Mouse (Mus musculus) bone marrow macrophage, adult 2 months (primary cell): ENCODE measurements around the gene Rpa2. TPM values are rescaled to one million over a fixed set of nuclear protein-coding genes. Genes with fewer than 3 reads are reported as not detected.
"Not testable (repeated sequence)": the region's sequence is repeated elsewhere in the genome, so short reads cannot be mapped to it uniquely, and the experiment has no call there.

Source experiments
- H3K27ac ChIP-seq: 2 replicates; pipeline ENCODE4 v1.5.1; 2012; ENCODE audit warnings: low read depth, low read length; ENCODE audit not compliant: insufficient read depth
- H3K4me1 ChIP-seq: 2 replicates; pipeline ENCODE4 v1.6.1; 2012; ENCODE audit warnings: low read length; ENCODE audit not compliant: control insufficient read depth, insufficient read depth
- H3K4me3 ChIP-seq: 2 replicates; pipeline ENCODE4 v1.5.1; 2012; ENCODE audit warnings: mild to moderate bottlenecking, low read length, moderate library complexity; ENCODE audit not compliant: insufficient read depth
- CTCF ChIP-seq: IDR thresholded peaks from 2 replicates; pipeline ENCODE4 v1.5.1; 2012; ENCODE audit warnings: low read depth, mild to moderate bottlenecking, low read length, moderate library complexity
- POLR2A ChIP-seq: IDR thresholded peaks from 2 replicates; pipeline ENCODE4 v1.6.1; 2012; ENCODE audit warnings: mild to moderate bottlenecking, low read depth, low read length, borderline replicate concordance
- polyA plus RNA-seq: library from polyadenylated mRNA; stranded (reverse); fragments of >200 nt; gene quantifications from 2 replicates; pipeline ENCODE4 v1.2.4, GENCODE M21; 2012; ENCODE audit not compliant: missing spikeins, insufficient read depth, insufficient read length

Gene Rpa2
- polyA plus RNA-seq, 1 experiment = 18.4 TPM

DNA sequence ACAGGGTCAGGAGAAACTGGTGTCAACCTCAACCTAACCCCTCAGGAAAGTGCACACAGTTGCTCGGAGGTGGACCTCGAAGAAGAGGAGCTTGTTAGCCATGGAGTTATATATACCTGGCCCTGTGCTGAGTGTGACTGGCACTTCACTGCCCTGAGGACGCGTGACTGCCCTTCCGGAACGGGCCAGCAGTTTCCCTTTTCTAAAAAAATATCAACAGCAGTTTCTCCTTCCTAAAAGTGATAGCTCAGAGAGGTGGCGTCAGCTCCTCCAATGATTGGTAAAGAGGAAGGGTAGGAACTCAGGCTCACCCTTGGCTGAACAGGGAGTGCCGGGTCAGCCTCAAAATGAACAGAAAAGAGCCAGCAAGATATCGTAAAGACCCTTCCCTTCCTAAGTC, 25.9 kb downstream of the Rpa2 start:
- H3K27ac ChIP-seq = peak overlapping the region; percentile 85
- peaks cover 19% of the 10 kb centered on the region for H3K4me1 ChIP-seq
- no peak for TF ChIP-seq CTCF
- peak overlapping the region; percentile 96 for H3K4me3 ChIP-seq

DNA sequence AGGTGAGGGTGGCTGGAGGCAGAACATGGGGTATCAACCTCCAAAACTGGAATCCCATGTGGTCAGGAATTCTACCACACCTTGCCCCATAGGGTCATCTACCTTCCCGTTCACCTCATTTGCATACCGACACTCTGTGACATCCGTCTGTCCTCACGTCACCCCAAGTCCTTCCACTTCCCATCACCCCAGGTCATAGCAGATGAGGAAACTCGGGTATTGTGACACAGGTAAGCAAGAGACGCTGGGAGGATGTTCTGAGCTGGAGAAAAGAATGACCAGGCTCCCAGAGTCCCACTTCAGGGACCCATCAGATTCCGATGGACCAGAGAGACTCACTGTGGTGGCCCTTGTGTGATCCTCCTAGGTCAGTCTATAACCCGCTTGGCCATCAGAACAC, 26.6 kb downstream of the Rpa2 start:
- Histone ChIP-seq H3K4me3 (peak overlapping the region; percentile 96), H3K27ac (peak overlapping the region; percentile 85), H3K4me1 (peaks cover 21% of the 10 kb centered on the region)
- no peak for TF ChIP-seq CTCF
- no peak for TF ChIP-seq POLR2A

DNA sequence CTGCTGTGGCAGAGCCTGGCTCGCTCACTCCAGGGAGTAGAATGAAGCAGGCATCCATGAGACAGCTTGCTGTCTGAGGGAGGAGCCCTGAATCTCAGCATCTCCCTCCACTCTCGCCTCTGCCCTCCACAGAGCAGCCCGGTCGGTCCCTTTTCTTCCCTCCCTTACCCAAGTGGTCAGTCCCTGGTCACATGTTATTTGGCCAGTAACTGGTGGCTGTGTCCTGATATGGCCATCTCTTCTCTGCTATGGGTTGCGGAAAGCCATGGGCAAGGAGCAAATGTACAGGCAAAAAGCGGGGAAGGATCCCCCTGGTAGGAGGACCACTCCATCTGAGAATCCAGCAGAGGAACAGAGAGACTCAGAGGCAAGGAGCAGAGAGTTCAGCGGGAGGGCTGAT, 27.0 kb downstream of the Rpa2 start:
- peaks cover 25% of the 10 kb centered on the region for H3K4me1 ChIP-seq
- peak overlapping the region; percentile 96 for H3K4me3 ChIP-seq
- TF ChIP-seq CTCF (no peak), POLR2A (no peak)
- peak overlapping the region; percentile 85 for H3K27ac ChIP-seq

DNA sequence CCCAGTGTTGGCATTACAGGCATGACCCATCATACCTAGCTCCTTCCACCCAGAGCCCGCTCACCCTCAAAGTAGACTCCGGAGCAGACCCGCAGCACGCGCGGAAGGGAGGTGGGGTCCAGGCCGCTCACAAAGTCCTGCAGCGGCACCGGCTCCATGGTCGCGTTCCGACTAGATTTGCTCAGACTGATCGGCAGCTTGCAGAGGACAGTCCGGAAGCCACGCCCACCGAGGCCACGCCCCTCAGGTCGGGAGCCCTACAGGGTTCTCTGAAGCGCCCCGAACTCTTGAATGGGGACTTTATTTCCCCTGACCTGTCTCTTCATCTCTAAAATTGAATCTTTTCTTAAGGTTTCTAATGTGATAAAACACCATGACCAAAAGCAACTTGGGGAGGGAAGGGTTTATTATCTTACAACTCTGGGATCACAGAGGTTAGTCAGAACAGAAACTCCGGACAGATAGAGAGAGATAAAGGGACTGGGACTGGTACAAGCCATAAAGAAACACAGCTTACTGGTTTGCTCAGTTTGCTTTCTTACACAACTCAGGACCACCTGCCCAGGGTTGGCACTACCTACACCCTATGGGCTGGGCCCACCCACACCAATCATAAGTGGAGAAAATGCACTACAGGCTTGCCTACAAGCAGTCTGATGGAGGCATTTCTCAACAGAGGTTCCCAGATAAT, 28.2 kb downstream of the Rpa2 start, which contains the start of gene Themis2:
Gene Themis2 (minus strand): TSS at position 192 of the 691 bp plus-strand sequence.
- no peak for TF ChIP-seq POLR2A
- no peak for TF ChIP-seq CTCF

DNA sequence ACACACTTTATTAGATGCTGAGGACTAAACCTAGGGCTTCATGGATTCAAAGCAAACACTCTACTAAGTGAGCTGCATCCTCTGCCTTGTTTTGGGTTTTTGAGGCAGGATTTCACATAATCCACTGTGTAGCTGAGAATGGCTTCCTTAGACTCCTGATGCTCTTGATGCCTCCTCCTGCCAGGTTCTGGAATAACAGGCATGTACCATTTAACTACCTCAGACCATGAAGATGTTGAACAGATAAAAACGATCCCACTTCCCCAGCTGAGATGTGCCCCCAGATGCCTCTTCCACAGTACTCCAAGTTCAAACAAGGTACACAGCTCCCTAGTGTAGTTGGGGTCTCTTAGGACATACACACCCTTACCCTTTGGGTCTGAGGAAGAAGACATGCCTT, 29.3 kb downstream of the Rpa2 start:
- Histone ChIP-seq H3K4me3 (no peak overlapping the region), H3K27ac (peak overlapping the region; percentile 83), H3K4me1 (peaks cover 41% of the 10 kb centered on the region)
- TF ChIP-seq CTCF = no peak
- no peak for TF ChIP-seq POLR2A

More for the DNA sequence above, 28.2 kb downstream of the Rpa2 start, which contains the start of gene Themis2:
- Histone ChIP-seq H3K4me3 (peak within 1 kb of the TSS; percentile 96), H3K4me1 (peaks cover 32% of the 10 kb centered on the region), H3K27ac (peak within 1 kb of the TSS; percentile 85)

DNA sequence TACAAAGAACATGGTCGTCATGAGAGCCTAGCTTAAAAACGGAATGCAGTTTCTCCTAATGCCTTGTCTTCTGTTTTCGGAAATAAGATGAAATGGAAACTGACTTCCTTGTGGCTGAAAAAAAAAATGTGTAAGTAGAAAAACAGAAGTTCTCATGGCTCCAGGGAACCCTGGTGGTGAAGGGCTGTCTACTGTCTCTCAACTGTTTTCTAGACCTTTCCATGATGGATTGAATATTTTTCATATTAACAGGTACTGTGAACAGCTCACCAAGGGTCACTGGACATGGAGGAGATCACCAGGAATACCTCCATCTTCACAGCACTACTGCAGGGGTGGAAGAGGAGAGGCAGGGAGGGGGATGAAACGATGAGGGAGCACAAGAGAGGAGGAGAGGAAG, 29.9 kb downstream of the Rpa2 start:
- Histone ChIP-seq H3K27ac (peak overlapping the region; percentile 83), H3K4me1 (peaks cover 45% of the 10 kb centered on the region), H3K4me3 (no peak overlapping the region)
- TF ChIP-seq POLR2A = no peak
- no peak for TF ChIP-seq CTCF

DNA sequence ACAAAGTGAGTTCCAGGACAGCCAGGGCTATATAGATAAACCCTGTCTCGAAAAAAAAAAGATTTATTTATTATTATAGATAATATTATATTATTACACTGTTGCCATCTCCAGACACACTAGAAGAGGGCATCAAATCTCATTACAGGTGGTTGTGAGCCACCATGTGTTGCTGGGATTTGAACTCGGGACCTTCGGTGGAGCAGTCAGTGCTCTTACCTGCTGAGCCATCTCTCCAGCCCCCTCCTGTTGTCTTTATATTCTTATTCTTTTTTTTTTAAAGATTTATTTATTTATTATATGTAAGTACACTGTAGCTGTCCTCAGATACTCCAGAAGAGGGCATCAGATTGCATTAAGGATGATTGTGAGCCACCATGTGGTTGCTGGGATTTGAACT, 30.5 kb downstream of the Rpa2 start:
- Histone ChIP-seq H3K27ac (peak overlapping the region; percentile 80; the same call in 1 of the 2 replicates), H3K4me1 (peaks cover 45% of the 10 kb centered on the region)
- not testable (repeated sequence) for H3K4me3 ChIP-seq

DNA sequence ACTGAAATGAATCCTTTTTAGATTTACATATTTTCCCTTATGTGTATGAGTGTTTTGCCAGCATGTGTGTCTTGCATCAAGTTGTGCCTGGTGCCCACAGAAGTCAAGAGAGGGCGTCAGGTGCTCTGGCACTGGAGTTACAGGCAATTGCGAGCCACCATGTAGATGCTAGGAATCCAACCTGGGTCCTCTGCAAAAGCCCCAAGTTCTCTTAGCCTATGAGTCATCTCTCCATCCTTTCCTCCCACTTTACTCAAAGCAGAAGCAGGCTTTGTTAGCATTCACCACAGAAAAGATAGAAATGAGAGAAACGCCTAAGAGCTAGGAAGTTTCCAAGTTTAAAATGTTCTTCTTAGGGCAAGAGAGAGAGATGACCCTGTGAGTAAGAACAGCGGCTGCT, 31.7 kb downstream of the Rpa2 start:
- peak overlapping the region; percentile 45 for H3K27ac ChIP-seq
- no peak overlapping the region for H3K4me3 ChIP-seq
- peaks cover 48% of the 10 kb centered on the region for H3K4me1 ChIP-seq
- no peak for TF ChIP-seq POLR2A
- no peak for TF ChIP-seq CTCF

DNA sequence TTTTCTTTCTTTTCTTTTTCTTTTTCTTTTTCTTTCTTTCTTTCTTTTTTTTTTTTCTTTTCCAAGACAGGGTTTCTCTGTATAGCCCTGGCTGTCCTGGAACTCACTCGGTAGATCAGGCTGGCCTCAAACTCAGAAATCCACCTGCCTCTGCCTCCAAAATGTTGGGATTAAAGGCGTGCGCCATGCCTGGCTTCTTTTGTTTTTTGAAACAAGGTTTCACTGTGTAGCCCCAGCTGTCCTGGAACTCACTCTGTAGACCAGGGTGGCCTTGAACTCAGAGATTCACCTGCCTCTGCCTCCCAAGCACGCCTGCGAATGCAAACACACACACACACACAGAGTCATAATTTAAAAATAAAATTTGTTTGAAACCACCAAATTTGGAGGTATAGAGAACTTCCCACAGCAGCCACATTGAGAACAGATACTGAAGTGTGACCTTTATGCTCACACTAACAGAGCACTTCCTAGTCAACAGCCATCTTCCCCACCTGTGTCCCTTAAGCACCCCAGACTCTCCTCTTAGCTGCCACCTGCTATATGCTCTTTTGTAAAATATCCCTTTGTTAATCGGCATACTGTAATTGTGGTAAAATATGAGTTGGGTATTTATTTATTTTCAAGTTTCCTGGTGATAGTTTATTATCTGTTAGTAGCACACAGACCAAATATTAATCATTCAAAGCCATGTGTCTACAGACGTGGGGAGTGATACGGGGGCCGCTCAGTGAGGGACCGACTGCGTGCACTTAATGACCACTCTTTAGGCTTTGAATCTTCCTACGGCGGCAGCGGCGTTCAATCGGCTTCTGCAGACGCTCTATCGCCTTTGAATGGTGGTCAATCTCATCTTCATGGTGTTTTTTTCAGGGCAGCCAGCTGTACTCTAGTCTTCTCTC, 33.3 kb downstream of the Rpa2 start:
- peak overlapping the region; percentile 93 for H3K27ac ChIP-seq
- H3K4me3 ChIP-seq = 0 out of 2 replicates have a peak overlapping the region, but pooled peaks have one; percentile 9
- TF ChIP-seq CTCF (no peak), POLR2A (no peak)
- H3K4me1 ChIP-seq = peaks cover 61% of the 10 kb centered on the region

DNA sequence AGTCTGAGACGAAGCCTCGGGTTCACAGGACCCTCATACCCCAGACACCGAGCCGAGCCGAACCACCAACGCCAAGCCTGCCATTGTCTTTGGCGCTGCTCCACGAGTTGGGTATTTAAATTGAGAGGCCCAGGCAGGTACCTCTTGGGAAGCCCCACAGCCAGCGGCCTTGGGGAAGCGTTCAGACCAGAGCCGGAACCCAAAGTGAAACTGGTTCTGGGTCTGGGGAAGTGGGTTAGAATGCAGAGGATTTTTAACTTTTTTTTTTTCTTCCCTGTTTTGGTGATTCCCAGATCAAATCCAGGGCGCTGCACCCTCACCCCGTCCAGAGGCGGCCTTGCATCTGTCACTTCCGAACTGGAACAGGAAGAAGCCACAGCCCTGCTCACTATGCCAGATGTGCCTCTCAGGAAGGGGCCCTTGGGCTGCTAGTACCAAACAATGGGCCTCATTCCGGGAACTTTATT, 34.1 kb downstream of the Rpa2 start:
- peak overlapping the region; percentile 9; the same call in 1 of the 2 replicates for H3K4me3 ChIP-seq
- peaks cover 61% of the 10 kb centered on the region for H3K4me1 ChIP-seq
- H3K27ac ChIP-seq = peak overlapping the region; percentile 93
- TF ChIP-seq POLR2A = no peak
- no peak for TF ChIP-seq CTCF

DNA sequence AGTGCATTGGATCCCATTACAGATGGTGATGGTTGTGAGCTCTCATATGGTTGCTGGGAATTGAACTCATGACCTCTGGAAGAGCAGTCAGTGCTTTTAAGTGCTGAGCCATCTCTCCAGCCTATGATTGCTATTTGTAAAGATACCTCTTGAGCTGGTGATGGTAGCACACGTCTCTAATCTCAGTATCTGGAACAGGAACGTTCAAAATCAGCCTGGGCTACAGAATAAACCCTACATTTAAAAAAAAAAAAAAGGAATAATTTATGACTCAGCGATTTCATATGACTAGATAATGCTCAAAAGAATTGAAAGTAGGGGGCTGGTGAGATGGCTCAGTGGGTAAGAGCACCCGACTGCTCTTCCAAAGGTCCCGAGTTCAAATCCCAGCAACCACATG, 35.1 kb downstream of the Rpa2 start:
- Histone ChIP-seq H3K4me1 (peaks cover 60% of the 10 kb centered on the region), H3K27ac (peak overlapping the region; percentile 93), H3K4me3 (no peak overlapping the region)
- TF ChIP-seq CTCF (no peak), POLR2A (no peak)
